Comparison of ENCODE assay signal across 8 mouse cellular contexts in the genomic region with DNA sequence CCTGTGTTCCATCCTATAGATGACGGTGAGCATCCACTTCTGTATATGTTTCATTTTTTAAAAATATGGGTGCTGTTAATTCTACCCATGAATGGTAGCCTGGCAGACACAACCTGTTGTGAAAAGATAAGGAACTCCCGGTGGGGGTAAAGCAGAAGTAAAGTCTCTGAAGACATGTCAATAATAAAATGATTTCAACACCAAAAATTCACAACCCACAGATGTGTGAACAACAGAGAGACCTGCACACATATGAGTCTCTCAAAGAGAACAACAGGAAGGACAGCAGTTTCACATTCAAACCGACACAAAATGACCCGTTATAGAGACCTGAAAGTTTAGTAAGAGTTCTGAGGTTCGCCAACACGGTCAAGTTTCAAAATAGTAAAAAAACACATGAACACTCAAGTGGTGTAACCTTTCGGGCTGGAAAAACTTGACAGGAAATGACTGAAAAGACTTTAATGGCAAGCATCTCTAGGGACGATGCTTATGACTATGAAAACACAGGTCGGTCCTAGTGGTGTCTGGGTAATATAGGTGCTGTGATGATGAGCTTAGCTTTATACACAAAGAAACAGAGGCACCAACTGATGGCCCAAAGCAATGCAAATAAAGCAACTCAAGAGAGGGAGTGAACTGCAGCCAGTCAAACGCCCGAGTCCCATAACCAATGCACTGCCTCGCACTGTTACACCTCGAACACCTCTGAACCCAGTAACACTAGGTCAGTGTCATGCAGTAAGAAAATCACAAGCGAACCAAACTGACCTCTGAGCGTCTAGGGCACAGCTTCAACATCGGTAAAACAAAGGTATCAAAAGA. TPM values are rescaled to one million over a fixed set of nuclear protein-coding genes. Genes with fewer than 3 reads are reported as not detected.
A peak's percentile ranks its signal among the peaks of the same experiment; 100 is the strongest.
DNase-seq lines count a peak whose midpoint lies in the region; ATAC-seq and TF ChIP-seq lines count a peak whose summit lies in the region.

No protein-coding gene starts in this region.

- no peak for TF ChIP-seq POLR2A in kidney, adult 2 months (IDR thresholded peaks at IDR 0.05; ENCODE audit: low read depth, low read length)

- H3K4me1 ChIP-seq in kidney, adult 2 months (ENCODE audit: control insufficient read depth, insufficient read depth, low read length), result peaks cover 9% of the 10 kb centered on the region
- H3K4me1 ChIP-seq in midbrain, embryonic 16.5 days (ENCODE audit: control insufficient read depth, insufficient read depth, low read length), result peaks cover 21% of the 10 kb centered on the region

- no peak for DNase-seq in kidney, adult 2 months
- no peak for DNase-seq in kidney, adult 11 months
- no peak for DNase-seq in retina, embryonic 14.5 days (ENCODE audit: low spot score)
- no peak for DNase-seq in urinary bladder, postnatal 36 days (ENCODE audit: low spot score in 2 of 2)
- no peak for DNase-seq in left cerebral cortex, adult 11 months (ENCODE audit: low spot score)

- ATAC-seq in common myeloid progenitor, adult 5-6 weeks (replicated peaks; ENCODE audit: low read depth, poor library complexity, severe bottlenecking), result peak; percentile 58
- peak; percentile 67 for ATAC-seq in inflammation-experienced regulatory T-cells, adult 6 months
- no peak for ATAC-seq in midbrain, embryonic 16.5 days

- peak overlapping the region; percentile 96 for H3K4me2 ChIP-seq in midbrain, embryonic 16.5 days (ENCODE audit: low read length)

- H3K4me3 ChIP-seq in kidney, adult 2 months (ENCODE audit: insufficient read depth, low read depth, low read length), result peak overlapping the region; percentile 85; the same call in 1 of the 2 replicates
- no peak overlapping the region; the same call in 1 of the 2 replicates for H3K4me3 ChIP-seq in midbrain, embryonic 16.5 days (ENCODE audit: low read depth, low read length)

- 62% methylated on average over 16 of the region's 16 CpGs for WGBS in kidney, adult 2 months
- 86% methylated on average over 16 of the region's 16 CpGs for WGBS in midbrain, embryonic 16.5 days

- H3K36me3 ChIP-seq in kidney, adult 2 months (ENCODE audit: control insufficient read depth, insufficient read depth, low read length), result no peaks in the 10 kb centered on the region; the same call in none of the 2 replicates
- H3K36me3 ChIP-seq in midbrain, embryonic 16.5 days (ENCODE audit: control insufficient read depth, insufficient read depth, low read length), result peaks cover 5% of the 10 kb centered on the region; the same call in 1 of the 2 replicates

- no peak overlapping the region for H3K27ac ChIP-seq in kidney, adult 2 months (ENCODE audit: insufficient read depth, low read depth, low read length)
- no peak overlapping the region for H3K27ac ChIP-seq in midbrain, embryonic 16.5 days (ENCODE audit: low read length)

- no peak for TF ChIP-seq CTCF in kidney, adult 2 months (conservative IDR thresholded peaks at IDR 0.05; ENCODE audit: insufficient read depth, insufficient read length, low read depth, low read length)

- no peaks in the 10 kb centered on the region for H3K9me3 ChIP-seq in midbrain, embryonic 16.5 days (replicated peaks; ENCODE audit: control insufficient read depth, low read length, poor library complexity, severe bottlenecking)

- no peaks in the 10 kb centered on the region for H3K27me3 ChIP-seq in kidney, adult 2 months (replicated peaks; ENCODE audit: control insufficient read depth, insufficient read depth, low read length)
- H3K27me3 ChIP-seq in midbrain, embryonic 16.5 days (ENCODE audit: control insufficient read depth, insufficient read depth, low read depth, low read length), result no peaks in the 10 kb centered on the region

- no peak overlapping the region for H3K9ac ChIP-seq in midbrain, embryonic 16.5 days (ENCODE audit: low read depth, low read length)

RNA-seq across cellular contexts. Expression of a gene that starts 1.7 kb away (rescaled TPM):
- 41.2 and 52.0 TPM in 2 replicates for polyA plus RNA-seq in kidney, adult 2 months (2012; rRNA removed)
- total RNA-seq in common myeloid progenitor, adult 5-6 weeks (2017), result 121 and 151 TPM in 2 replicates
- 100 to 1,000 TPM; 194 to 216 (median 195) TPM for polyA plus RNA-seq in inflammation-experienced regulatory T-cells, adult 6 months (2017; shearing (Covaris generic))
- polyA plus RNA-seq in midbrain, embryonic 16.5 days (2015; fragmentation: Nextera tagmentation; extraction: Ambion mirVana), result 75.7 and 82.0 TPM in 2 replicates

RNA-seq across cellular contexts. Expression of a gene that starts 1.7 kb away (rescaled TPM):
- polyA plus RNA-seq in kidney, adult 2 months (2012; rRNA removed), result 20.7 and 23.3 TPM in 2 replicates
- total RNA-seq in common myeloid progenitor, adult 5-6 weeks (2017), result 26.7 and 29.2 TPM in 2 replicates
- 10 to 100 TPM; 21.6 to 31.4 (median 28.6) TPM for polyA plus RNA-seq in inflammation-experienced regulatory T-cells, adult 6 months (2017; shearing (Covaris generic))
- 37.9 and 38.4 TPM in 2 replicates for polyA plus RNA-seq in midbrain, embryonic 16.5 days (2015; fragmentation: Nextera tagmentation; extraction: Ambion mirVana)

RNA-seq across cellular contexts. Expression of a gene that starts 27.1 kb away (rescaled TPM):
- polyA plus RNA-seq in kidney, adult 2 months (2012; rRNA removed), result 10.0 and 12.4 TPM in 2 replicates
- total RNA-seq in common myeloid progenitor, adult 5-6 weeks (2017), result 110 and 112 TPM in 2 replicates
- polyA plus RNA-seq in inflammation-experienced regulatory T-cells, adult 6 months (2017; shearing (Covaris generic)), result 10 to 100 TPM; 23.6 to 44.3 (median 36.1) TPM
- 30.3 and 32.1 TPM in 2 replicates for polyA plus RNA-seq in midbrain, embryonic 16.5 days (2015; fragmentation: Nextera tagmentation; extraction: Ambion mirVana)
